Mouse (Mus musculus) layer of hippocampus, postnatal 14 days (tissue): ENCODE data around the gene Cxcl9. TPM values are rescaled to one million over a fixed set of nuclear protein-coding genes. Genes with fewer than 3 reads are reported as not detected.
"Not testable (repeated sequence)": the region's sequence is repeated elsewhere in the genome, so short reads cannot be mapped to it uniquely, and the experiment has no call there.

Source experiments
- DNase-seq, 2 experiments: peaks; one replicate each; pipeline ENCODE4 v3.0.0; 2021 to 2022; ENCODE audit warnings: low spot score in 2 of 2, mixed read lengths in 1 of 2
- long read RNA-seq, 2 experiments: library from polyadenylated mRNA; stranded (forward); transcript quantifications; one replicate each; pipeline ENCODE4 v2.0.0; 2021
- total RNA-seq, 2 experiments: library from RNA; stranded (reverse); gene quantifications; 2 replicates each; pipeline ENCODE4 v1.2.3; 2021

The Cxcl9 gene
- total RNA-seq, result not detected
- long read RNA-seq, experiment 1, result 0 reads
- long read RNA-seq, experiment 2, result 0 reads

- no peak for DNase-seq
Observed at GRCm38 (mm10) chr5:92327929-92328328, at the start of gene Cxcl9. Gene Cxcl9, minus strand, starts transcription at chr5:92328079.

GRCm38 (mm10) chr5:92376795-92377405 is 49.0 kb upstream of the Cxcl9 start:
- no peak for DNase-seq

DNA sequence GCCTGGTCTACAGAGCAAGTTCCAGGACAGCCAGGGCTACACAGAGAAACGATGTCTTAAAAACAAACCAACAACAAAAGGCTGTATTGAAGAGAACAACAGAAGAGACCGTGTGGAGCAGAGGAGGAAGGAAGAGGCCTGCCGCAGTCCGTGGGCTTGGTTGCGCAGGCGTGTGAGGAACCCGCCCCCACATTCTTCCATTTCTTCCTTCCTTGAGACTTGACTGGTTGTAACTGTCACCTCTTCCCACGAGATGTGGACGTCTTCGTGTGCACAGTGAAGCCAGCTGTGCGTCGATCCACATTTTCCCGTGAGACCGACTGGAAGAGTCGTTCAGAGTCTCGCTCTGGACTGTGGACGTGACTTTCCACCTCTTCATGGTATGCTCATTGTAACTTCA is 47.5 kb upstream of the Cxcl9 start:
- DNase-seq, result no peak

- DNase-seq, result no peak
Observed at GRCm38 (mm10) chr5:92374721-92375142, 46.9 kb upstream of the Cxcl9 start.

DNA sequence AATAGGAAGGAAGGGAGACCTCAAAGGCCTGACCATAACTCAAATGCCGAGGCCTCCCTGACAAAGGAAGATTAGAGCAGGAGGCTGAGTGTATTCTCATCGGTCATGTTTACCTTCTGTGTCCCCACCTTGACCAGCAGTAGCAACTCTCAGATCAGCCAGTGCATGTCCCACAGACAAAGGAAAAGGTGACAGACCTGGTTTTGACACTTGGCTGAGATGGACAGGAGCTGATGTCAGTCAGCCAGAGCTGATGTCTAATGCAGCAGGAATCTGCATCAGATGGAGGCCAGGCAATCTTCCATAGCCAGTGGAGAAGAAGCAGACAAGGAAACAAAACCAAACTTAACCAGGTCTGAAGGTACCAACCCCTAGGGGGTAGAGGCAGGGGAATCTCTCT is 44.7 kb upstream of the Cxcl9 start:
- no peak for DNase-seq

GRCm38 (mm10) chr5:92371361-92371976 is 43.6 kb upstream of the Cxcl9 start:
- DNase-seq, result no peak

GRCm38 (mm10) chr5:92370891-92371290 is 43.0 kb upstream of the Cxcl9 start:
- no peak for DNase-seq

DNA sequence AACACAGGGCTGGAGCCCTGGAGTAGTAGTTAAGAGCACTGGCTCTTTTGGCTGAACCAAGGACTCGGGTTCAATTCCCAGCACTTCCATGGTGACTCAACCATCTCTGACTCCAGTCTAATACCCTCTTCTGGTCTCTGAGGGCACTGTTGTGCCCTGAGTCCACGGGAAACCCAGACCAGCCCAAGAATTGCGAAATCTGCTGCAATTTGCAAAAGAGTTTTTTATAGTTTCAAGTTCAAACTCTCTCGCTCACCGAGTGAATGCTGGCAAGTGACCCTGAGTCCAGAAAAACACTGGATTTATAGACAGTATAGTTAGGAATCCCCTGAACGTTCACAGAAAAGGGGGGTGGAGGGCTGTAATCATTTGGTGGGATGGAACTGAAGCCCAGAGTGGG is 42.5 kb upstream of the Cxcl9 start:
- DNase-seq, result no peak

GRCm38 (mm10) chr5:92369151-92369994 is 41.5 kb upstream of the Cxcl9 start:
- peak; percentile 54 for DNase-seq

DNA sequence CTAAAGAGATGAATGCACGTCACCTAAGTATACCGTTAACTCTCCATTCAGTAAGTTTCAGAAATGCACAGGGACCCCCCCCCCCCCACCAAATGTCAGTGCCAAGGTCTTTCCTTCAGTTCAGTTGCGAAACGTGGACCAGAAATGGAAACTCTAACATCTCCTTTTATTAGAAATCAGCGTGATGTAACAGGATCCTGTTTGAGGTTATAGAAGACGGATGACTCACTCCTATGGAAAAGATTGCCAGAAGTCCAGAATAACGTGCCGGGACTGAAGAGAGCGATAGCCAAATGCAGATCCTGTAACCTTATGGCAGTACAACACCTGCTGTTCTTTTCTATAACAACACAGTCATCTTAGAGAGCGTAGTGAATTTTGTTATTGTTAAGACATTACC is 40.5 kb upstream of the Cxcl9 start:
- no peak for DNase-seq

DNA sequence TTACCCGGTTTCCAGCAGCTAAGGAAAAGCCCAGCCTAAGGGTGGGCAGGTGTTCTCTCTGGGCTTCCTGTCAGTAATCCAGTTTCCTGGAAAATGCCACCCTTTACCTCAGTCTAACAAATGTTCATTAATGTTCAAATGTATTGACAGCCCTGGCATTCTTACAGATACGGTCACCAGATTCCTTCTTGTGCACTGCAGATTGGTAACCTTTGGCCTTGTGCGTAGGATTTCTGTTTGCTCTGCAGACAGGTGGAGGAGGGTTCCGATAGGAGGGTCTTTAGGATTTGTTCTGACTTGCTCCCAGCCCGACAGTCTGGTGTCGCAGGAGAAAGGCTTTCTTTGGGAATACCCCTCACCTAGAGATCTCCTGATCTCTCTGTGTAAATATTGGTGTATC is 38.7 kb upstream of the Cxcl9 start:
- DNase-seq, result no peak

- DNase-seq, result no peak
Observed at GRCm38 (mm10) chr5:92365146-92365705, 37.3 kb upstream of the Cxcl9 start.

DNA sequence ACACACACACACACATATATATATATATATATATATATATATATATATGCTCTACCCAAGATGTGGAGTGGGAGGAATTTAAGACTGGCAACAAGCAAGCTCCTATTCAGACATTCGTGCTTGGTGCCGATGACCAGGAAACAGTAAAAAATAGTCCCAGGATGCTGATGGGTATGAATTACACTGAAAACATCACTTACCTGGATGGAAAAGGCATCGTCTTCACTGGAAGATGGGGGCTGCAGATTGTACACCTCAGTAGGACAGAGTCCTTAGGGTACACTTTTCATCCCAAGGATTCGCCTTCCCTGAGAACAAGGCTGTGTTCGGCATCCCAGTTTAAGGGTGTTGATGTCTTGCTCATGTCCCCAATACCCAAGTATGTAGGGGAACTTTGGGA is 36.1 kb upstream of the Cxcl9 start:
- DNase-seq, result no peak

GRCm38 (mm10) chr5:92363179-92363578 is 35.3 kb upstream of the Cxcl9 start:
- no peak for DNase-seq

GRCm38 (mm10) chr5:92358767-92359455 is 31.0 kb upstream of the Cxcl9 start:
- no peak for DNase-seq

DNA sequence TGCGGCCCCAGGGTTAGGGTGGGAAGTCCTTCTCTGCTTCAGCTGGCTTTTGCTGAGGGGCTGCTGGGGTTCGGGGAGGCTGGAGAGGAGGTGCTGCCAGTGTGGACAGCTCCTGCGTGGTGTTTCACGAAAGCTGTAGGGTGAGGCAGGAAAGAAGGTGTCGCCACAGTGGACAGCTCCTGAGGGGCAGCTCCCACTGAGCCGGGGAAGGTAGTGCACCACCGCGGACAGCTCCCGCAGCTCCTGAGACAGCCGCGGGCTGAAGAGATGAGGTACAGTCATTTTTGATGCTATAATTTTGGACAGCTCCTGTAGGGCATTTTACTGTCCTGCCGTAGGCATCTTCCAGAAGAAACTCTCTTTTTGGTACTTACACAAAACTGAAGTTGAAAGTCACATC is 30.2 kb upstream of the Cxcl9 start:
- DNase-seq, result no peak

GRCm38 (mm10) chr5:92353517-92353916 is 25.6 kb upstream of the Cxcl9 start:
- DNase-seq, result no peak

DNA sequence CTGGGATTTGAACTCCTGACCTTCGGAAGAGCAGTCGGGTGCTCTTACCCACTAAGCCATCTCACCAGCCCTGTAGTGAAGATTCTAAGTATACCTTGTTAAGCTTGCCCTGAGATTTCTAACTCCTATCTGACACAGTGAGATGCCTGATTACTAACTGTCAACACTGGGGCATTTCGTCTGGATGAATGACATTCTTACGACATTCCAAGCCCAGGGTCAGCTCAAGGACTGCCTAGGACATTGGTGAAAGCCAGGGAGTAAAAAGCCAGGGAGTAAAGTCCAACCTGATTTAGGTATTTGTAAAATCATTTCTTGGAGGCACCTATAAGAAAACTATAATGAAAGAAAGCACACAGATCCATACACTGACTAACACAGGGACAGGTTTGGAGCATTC is 24.8 kb upstream of the Cxcl9 start:
- not testable (repeated sequence) for DNase-seq

DNA sequence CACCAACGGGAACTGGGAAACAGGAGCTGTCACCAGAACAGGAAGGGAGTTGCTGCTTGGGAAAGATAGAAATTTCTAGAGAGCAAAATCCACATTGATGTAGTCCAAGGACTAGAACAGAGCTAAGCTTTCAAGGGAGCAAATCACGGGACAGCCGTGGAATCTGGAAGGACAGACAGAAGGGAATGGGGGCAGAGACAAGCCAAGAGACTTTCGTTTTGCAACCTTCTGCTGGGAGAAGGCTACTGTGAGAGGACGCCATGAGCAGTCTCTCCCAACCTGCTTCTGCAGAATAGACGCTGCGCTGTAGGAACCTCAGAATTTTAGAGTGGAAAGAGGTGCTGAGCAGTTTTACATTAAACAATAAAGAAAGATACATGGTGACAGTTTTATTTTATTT is 21.9 kb upstream of the Cxcl9 start:
- no peak for DNase-seq

DNA sequence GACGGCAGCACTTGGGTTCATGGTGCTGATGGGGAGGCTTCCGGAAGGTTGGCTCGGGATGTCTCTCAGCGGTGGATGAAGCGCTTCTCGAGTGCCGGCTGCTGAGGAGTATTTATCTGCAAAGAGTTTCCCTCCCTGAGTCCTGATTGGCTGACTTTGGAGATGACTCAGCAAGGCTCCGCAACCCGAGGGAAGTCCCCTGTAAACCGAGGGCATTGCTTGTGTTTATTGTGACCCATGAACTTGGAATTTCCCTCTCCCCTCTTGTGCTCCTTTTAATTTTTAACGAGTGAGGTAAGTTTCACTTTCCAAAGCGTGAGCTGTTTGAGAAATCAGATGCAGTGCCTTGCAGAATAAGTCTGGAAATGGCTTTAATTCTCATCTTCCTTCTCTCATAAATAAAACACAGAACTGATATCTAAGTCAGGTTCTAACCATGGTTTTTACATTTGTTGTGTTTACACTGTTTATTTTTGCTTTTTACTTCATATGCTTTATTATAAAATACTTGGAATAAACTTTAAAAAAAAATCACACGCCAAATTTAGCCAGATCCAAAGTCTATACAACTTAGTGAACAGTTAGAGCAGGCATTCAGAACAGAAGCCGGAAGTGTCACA is 21.0 kb upstream of the Cxcl9 start, which contains the start of gene Cxcl10:
Gene Cxcl10 (minus strand): TSS at position 96 of the 620 bp plus-strand sequence.
- no peak for DNase-seq

GRCm38 (mm10) chr5:92345006-92345405 is 17.1 kb upstream of the Cxcl9 start:
- DNase-seq, result no peak
